Mouse (Mus musculus) gastrocnemius, postnatal 10 days (tissue): ENCODE data around the gene Gm26741. TPM values are rescaled to one million over a fixed set of nuclear protein-coding genes. Genes with fewer than 3 reads are reported as not detected.
"Not testable (repeated sequence)": the region's sequence is repeated elsewhere in the genome, so short reads cannot be mapped to it uniquely, and the experiment has no call there.

Experiments
- DNase-seq: peaks from one replicate; pipeline ENCODE4 v3.0.0; 2021; ENCODE audit warnings: mixed read lengths
- long read RNA-seq, 2 experiments: library from polyadenylated mRNA; stranded (forward); transcript quantifications; one replicate each; pipeline ENCODE4 v2.0.0; 2021
- total RNA-seq, 2 experiments: library from RNA; stranded (reverse); gene quantifications; 2 replicates each; pipeline ENCODE4 v1.2.3; 2021

Gm26741 gene
- not detected for total RNA-seq
- long read RNA-seq, experiment 1: 0 reads
- long read RNA-seq, experiment 2: 0 reads

GRCm38 (mm10) chr10:52358467-52358866 lies at the start of gene Gm26741:
Gm26741 (plus strand) TSS chr10:52358767.
- DNase-seq: no peak

GRCm38 (mm10) chr10:52309196-52309595 lies 49.4 kb upstream of the Gm26741 start:
- DNase-seq: peak; percentile 8

- DNase-seq: no peak
Measured at GRCm38 (mm10) chr10:52319506-52320286, 38.9 kb upstream of the Gm26741 start.

- DNase-seq: no peak
Measured at GRCm38 (mm10) chr10:52321918-52322317, 36.6 kb upstream of the Gm26741 start.

GRCm38 (mm10) chr10:52331007-52331406 lies 27.6 kb upstream of the Gm26741 start:
- peak; percentile 14 for DNase-seq

GRCm38 (mm10) chr10:52343324-52343723 lies 15.2 kb upstream of the Gm26741 start:
- not testable (repeated sequence) for DNase-seq

GRCm38 (mm10) chr10:52353184-52353583 lies 5.4 kb upstream of the Gm26741 start:
- no peak for DNase-seq

GRCm38 (mm10) chr10:52360241-52360735 lies 1.7 kb downstream of the Gm26741 start:
- no peak for DNase-seq

- DNase-seq: no peak
Measured at GRCm38 (mm10) chr10:52360862-52361609, 2.5 kb downstream of the Gm26741 start.

GRCm38 (mm10) chr10:52368376-52368775 lies 9.8 kb downstream of the Gm26741 start:
- no peak for DNase-seq

- DNase-seq: no peak
Measured at GRCm38 (mm10) chr10:52373834-52374233, 15.3 kb downstream of the Gm26741 start.

GRCm38 (mm10) chr10:52374651-52375050 lies 16.1 kb downstream of the Gm26741 start:
- DNase-seq: no peak

- no peak for DNase-seq
Measured at GRCm38 (mm10) chr10:52376422-52376821, 17.9 kb downstream of the Gm26741 start.

GRCm38 (mm10) chr10:52377813-52378212 lies 19.2 kb downstream of the Gm26741 start:
- DNase-seq: no peak

- peak; percentile 8 for DNase-seq
Measured at GRCm38 (mm10) chr10:52381321-52381801, 22.8 kb downstream of the Gm26741 start.

- peak; percentile 98 for DNase-seq
Measured at GRCm38 (mm10) chr10:52381845-52382591, 23.5 kb downstream of the Gm26741 start, which contains the start of gene Gopc. Gopc (minus strand) TSS chr10:52382124.

- DNase-seq: no peak
Measured at GRCm38 (mm10) chr10:52383022-52383421, 24.5 kb downstream of the Gm26741 start.

GRCm38 (mm10) chr10:52383522-52383921 lies 25.0 kb downstream of the Gm26741 start:
- DNase-seq: no peak

- DNase-seq: peak; percentile 24
Measured at GRCm38 (mm10) chr10:52384823-52385610, 26.4 kb downstream of the Gm26741 start.

GRCm38 (mm10) chr10:52387192-52387591 lies 28.6 kb downstream of the Gm26741 start:
- DNase-seq: no peak

- DNase-seq: no peak
Measured at GRCm38 (mm10) chr10:52388922-52389430, 30.4 kb downstream of the Gm26741 start, which contains the start of gene Nepn. Nepn (plus strand) TSS chr10:52388972.
